Mouse (Mus musculus) lung, postnatal 0 days (tissue): Measurements from ENCODE around the gene Mpp3.

Source experiments
- CTCF ChIP-seq: IDR thresholded peaks from 2 replicates; pipeline ENCODE4 v1.5.1; 2016; ENCODE audit warnings: antibody characterized with exemption, mild to moderate bottlenecking
- EP300 ChIP-seq: IDR thresholded peaks from 2 replicates; pipeline ENCODE4 v1.6.1; 2016; ENCODE audit warnings: antibody characterized with exemption, mild to moderate bottlenecking, control low read depth

- TF ChIP-seq CTCF, result no peak
- no peak for TF ChIP-seq EP300
Observed at GRCm38 (mm10) chr11:101991813-101992212, 36.4 kb downstream of the Mpp3 start.
